Mouse (Mus musculus) hindbrain, embryonic 13.5 days (tissue): ENCODE measurements around the gene Cuedc1. TPM values are rescaled to one million over a fixed set of nuclear protein-coding genes. Genes with fewer than 3 reads are reported as not detected.

ENCODE experiments used
- ATAC-seq: fragments of 200-750 bp; cut with Nextera tagmentation; 2 replicates; pipeline ENCODE4 v1.8.0; 2017; ENCODE audit warnings: moderate TSS enrichment; ENCODE audit not compliant: low FRiP score
- H3K27ac ChIP-seq: fragments of 300-500 bp; sonication (generic); 2 replicates; pipeline ENCODE4 v1.5.1; 2015; ENCODE audit warnings: inconsistent platforms, mild to moderate bottlenecking, moderate library complexity
- H3K27me3 ChIP-seq: fragments of 300-500 bp; sonication (generic); 2 replicates; pipeline ENCODE4 v1.6.1; 2015; ENCODE audit warnings: mild to moderate bottlenecking, inconsistent platforms
- H3K36me3 ChIP-seq: fragments of 300-500 bp; sonication (generic); 2 replicates; pipeline ENCODE4 v1.6.1; 2015; ENCODE audit warnings: mild to moderate bottlenecking, inconsistent platforms
- H3K4me1 ChIP-seq: fragments of 300-500 bp; sonication (generic); replicated peaks from 2 replicates; pipeline ENCODE4 v1.6.1; 2015; ENCODE audit warnings: inconsistent platforms
- H3K4me2 ChIP-seq: fragments of 300-500 bp; sonication (generic); 2 replicates; pipeline ENCODE4 v1.6.1; 2015; ENCODE audit warnings: inconsistent platforms, mild to moderate bottlenecking, moderate library complexity
- H3K4me3 ChIP-seq: fragments of 300-500 bp; sonication (generic); 2 replicates; pipeline ENCODE4 v1.5.1; 2015; ENCODE audit warnings: mild to moderate bottlenecking, inconsistent platforms
- H3K9ac ChIP-seq: fragments of 300-500 bp; sonication (generic); 2 replicates; pipeline ENCODE4 v1.6.1; 2015; ENCODE audit warnings: mild to moderate bottlenecking, inconsistent platforms
- H3K9me3 ChIP-seq: fragments of 300-500 bp; sonication (generic); 2 replicates; pipeline ENCODE4 v1.6.1; 2016; ENCODE audit warnings: inconsistent platforms
- WGBS: fragments of 180-500 bp; shearing (Covaris S2); methylation state at CpG from one replicate; pipeline ENCODE4 v1.1.7; 2015; 5-methylcytosine and 5-hydroxymethylcytosine counted together
- polyA plus RNA-seq: library from polyadenylated mRNA; unstranded; fragments of >200 nt; fragmentation: Nextera tagmentation; extraction: Ambion mirVana; gene quantifications from 2 replicates; pipeline ENCODE4 v1.2.1, GENCODE M21; 2015

Cuedc1 gene
- polyA plus RNA-seq, 1 experiment from 2014 or later = 49.5 TPM

DNA sequence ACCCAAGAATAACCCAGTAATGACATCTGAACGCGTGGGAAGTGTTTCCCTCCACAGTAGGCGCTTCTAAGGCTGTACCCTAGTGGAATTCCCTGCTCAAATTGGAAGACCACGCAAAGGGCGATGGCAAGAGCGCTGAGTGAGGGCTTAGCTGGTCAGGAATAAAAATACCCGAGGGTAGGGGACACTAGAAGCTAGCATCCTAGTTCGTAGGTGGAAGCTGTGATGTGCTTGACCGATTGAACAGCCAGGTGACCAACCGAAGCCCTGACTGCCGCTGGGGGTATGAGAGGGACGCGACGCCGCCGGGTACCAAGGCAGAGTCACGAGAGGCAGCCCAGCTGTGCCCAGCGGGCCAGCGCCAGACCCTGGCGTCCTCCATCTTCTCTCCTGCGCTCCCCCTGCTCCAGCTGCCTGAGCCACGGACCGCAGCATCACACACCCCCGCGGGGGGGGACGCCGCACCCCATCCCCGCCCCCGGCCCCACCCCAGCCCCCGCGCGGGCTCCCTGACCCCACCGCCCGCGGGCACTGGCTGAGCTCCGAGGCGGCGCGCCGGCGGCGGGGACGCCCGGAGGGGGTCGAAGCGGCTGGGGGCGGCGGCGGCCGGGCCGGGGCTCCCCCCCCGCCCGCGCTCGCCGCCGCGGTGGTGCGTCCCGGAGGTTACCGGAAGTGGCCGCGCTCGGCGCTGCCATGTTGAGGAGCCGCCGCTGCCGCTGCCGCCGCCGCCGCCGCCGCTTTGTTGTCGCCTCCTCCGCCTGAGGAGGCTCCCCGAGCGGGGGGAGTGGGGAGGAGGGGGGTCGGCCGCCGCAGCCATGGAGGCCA, 30.1 kb upstream of the Cuedc1 start, which contains the start of gene Vezf1:
Gene Vezf1 (plus strand): TSS at position 694 of the 825 bp plus-strand sequence.
- H3K9ac ChIP-seq = peak within 1 kb of the TSS; percentile 99
- H3K36me3 ChIP-seq = no peaks in the 10 kb centered on the region
- H3K27ac ChIP-seq = peak within 1 kb of the TSS; percentile 99
- H3K9me3 ChIP-seq = no peaks in the 10 kb centered on the region
- peak within 1 kb of the TSS; percentile 81 for H3K4me2 ChIP-seq
- no peaks in the 10 kb centered on the region for H3K27me3 ChIP-seq
- H3K4me1 ChIP-seq = peaks cover 43% of the 10 kb centered on the region
- peak within 1 kb of the TSS; percentile 99 for H3K4me3 ChIP-seq
- ATAC-seq = peak; percentile 92
- WGBS = under 1% methylated on average over 21 of the region's 81 CpGs

DNA sequence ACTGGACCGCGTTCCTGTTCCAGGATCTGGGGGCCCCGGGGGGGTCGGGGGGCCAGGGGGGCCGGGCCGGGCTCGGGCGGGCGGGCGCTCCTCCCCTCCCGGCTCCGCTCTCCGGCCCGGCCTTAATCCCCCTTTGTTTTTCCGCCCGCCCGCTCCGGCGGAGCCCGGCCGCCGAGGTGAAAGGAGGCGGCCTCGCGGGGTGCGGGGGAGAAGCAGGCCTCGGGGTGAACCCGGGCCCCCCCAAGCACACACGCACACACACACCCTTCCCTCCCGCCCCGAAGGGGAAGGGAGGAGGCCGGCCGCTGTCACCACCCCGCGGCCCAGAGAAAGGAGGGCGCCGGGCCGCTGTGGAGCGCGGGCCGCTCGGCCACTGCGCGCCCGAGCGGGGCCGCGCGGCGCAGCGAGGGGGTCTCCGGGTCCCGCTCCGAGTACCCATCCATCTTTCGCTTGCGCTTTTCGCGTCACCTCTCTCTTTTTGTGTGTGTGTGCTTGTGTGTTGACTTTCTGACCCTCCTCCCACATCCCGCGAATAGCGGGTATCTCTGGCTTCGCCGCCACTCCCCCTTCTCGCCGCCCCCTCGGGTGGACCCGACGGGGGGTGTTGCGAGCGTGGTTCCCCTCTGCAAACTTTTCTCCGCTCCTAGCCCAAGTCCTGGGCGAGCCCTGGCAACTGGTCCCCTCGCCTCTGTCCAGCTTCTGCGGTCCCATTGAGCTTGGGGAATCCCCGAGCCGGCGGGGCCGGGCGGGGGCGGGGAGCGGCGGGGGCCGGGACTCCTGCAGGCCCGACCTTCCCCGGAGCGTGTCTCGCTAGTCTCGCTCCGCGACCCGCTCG, 29.2 kb upstream of the Cuedc1 start:
- H3K4me1 ChIP-seq = peaks cover 51% of the 10 kb centered on the region
- H3K9me3 ChIP-seq = no peaks in the 10 kb centered on the region
- under 1% methylated on average over 68 of the region's 92 CpGs for WGBS
- H3K27ac ChIP-seq = peak overlapping the region; percentile 99
- H3K9ac ChIP-seq = peak overlapping the region; percentile 99
- peak overlapping the region; percentile 81 for H3K4me2 ChIP-seq
- peak overlapping the region; percentile 99 for H3K4me3 ChIP-seq
- peaks cover 7% of the 10 kb centered on the region for H3K36me3 ChIP-seq
- peak; percentile 83 for ATAC-seq
- no peaks in the 10 kb centered on the region for H3K27me3 ChIP-seq

DNA sequence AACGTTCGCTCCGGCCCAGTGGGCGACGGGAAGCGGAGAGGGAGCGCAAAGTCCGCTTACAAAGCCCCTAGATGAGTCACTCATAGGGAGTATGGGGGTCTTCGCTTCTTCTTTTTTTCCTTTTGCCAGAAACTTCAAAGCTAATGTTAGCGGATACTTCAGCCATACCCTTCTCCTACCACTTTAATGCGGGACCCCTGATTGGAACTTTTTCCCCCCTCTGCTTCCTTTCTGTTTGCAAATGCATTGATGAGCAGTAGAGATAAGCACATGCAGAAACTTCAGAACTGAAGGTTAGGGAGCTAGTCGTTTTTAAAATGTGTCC, 28.6 kb upstream of the Cuedc1 start:
- H3K27ac ChIP-seq = peak overlapping the region; percentile 99
- no peaks in the 10 kb centered on the region for H3K27me3 ChIP-seq
- H3K4me2 ChIP-seq = peak overlapping the region; percentile 81
- H3K4me1 ChIP-seq = peaks cover 57% of the 10 kb centered on the region
- no peak for ATAC-seq
- H3K36me3 ChIP-seq = peaks cover 10% of the 10 kb centered on the region
- under 1% methylated on average over 12 of the region's 12 CpGs for WGBS
- peak overlapping the region; percentile 99 for H3K9ac ChIP-seq
- H3K9me3 ChIP-seq = no peaks in the 10 kb centered on the region
- H3K4me3 ChIP-seq = peak overlapping the region; percentile 99

DNA sequence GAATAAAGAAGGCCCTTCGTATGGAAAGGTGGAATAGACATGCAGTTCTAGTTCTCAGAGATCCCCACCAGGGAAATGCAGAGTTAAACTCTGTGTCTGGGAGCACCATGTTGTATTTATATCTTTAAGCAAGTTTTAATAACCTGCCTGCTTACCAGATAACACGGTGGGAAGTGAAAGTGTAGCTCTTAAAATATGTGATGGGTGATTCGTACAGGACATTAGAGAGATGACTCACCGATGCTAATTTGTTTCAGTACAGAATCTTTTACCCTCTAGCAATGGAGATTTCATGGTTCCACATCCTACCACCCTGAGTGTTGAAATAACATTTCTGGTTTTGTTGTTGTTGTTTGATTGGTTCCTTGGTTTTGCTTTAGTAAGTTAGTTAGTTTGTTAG, 27.5 kb upstream of the Cuedc1 start:
- H3K4me3 ChIP-seq = peak overlapping the region; percentile 99
- H3K4me1 ChIP-seq = peaks cover 65% of the 10 kb centered on the region
- H3K27ac ChIP-seq = 0 out of 2 replicates have a peak overlapping the region, but pooled peaks have one; percentile 37
- H3K36me3 ChIP-seq = peaks cover 19% of the 10 kb centered on the region
- H3K27me3 ChIP-seq = no peaks in the 10 kb centered on the region
- H3K9ac ChIP-seq = peak overlapping the region; percentile 71
- no peak for ATAC-seq
- peak overlapping the region; percentile 81 for H3K4me2 ChIP-seq
- no peaks in the 10 kb centered on the region for H3K9me3 ChIP-seq
- 23% methylated on average over 4 of the region's 4 CpGs for WGBS

DNA sequence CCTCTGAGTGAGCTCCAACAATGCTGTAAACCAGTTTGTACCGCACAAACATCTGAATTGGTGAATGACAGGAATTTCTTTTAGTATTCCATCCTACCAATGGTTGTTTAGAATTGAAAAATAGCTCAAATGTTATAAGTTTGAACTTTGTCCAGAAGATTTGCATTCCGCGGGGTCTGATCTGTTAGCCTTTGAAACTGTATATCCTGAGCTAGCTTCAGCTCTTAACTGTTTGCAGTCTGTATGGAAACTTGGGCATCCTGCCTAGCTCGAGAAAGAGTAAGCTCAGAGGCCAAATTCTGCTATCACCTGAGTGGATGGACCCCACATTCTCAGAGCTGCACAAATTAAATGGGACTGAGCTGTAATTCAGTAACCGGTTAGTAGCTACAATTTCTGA, 26.7 kb upstream of the Cuedc1 start:
- WGBS = 49% methylated on average over 5 of the region's 5 CpGs
- H3K27ac ChIP-seq = no peak overlapping the region
- H3K9me3 ChIP-seq = no peaks in the 10 kb centered on the region
- no peaks in the 10 kb centered on the region for H3K27me3 ChIP-seq
- H3K9ac ChIP-seq = peak overlapping the region; percentile 71
- H3K36me3 ChIP-seq = peaks cover 24% of the 10 kb centered on the region
- H3K4me2 ChIP-seq = peak overlapping the region; percentile 81
- peaks cover 69% of the 10 kb centered on the region for H3K4me1 ChIP-seq
- no peak for ATAC-seq
- H3K4me3 ChIP-seq = peak overlapping the region; percentile 99

DNA sequence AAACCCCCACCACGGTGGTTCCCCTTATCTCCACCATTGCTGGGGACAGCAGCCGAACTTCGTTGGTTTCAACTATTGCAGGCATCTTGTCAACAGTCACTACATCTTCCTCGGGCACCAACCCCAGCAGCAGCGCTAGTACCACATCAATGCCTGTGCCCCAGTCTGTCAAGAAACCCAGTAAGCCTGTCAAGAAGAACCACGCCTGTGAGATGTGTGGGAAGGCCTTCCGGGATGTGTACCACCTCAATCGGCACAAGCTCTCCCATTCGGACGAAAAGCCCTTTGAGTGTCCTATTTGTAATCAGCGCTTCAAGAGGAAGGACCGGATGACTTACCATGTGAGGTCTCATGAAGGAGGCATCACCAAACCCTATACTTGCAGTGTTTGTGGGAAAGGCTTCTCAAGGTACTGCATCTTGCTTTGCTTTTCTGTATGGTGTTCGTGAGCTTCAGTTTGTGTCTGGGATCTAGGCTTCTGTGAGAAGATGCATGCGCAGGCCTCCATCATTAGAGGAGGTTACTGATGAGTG, 24.4 kb upstream of the Cuedc1 start:
- Histone ChIP-seq H3K27me3 (no peaks in the 10 kb centered on the region), H3K4me1 (peaks cover 61% of the 10 kb centered on the region), H3K9ac (peak overlapping the region; percentile 60), H3K9me3 (no peaks in the 10 kb centered on the region), H3K4me3 (no peak overlapping the region), H3K27ac (no peak overlapping the region), H3K4me2 (peak overlapping the region; percentile 13; the same call in 1 of the 2 replicates), H3K36me3 (peaks cover 45% of the 10 kb centered on the region)
- 85% methylated on average over 14 of the region's 14 CpGs for whole genome bisulfite sequencing
- no peak for ATAC-seq

DNA sequence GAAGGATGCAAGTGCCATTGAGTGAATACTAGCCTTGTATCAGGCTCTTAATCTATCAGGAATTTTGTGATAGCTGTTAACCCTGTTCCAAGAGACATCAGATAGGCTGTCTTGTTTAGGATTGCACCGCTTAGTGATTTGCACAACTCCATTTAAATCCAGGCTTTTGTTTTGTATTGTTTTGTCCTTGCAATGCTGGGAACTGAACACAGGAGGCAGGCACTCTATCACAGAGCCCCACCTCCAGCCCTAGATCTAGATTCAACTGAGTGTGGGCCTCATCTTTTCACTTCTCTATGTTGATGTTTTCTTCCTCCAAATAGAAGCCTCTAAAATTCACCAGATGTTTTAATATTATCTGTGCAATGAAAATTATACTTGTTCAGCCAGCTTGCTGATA, 22.2 kb upstream of the Cuedc1 start:
- Histone ChIP-seq H3K4me1 (peaks cover 47% of the 10 kb centered on the region), H3K4me2 (no peak overlapping the region), H3K27ac (no peak overlapping the region), H3K9me3 (no peaks in the 10 kb centered on the region), H3K4me3 (no peak overlapping the region), H3K27me3 (no peaks in the 10 kb centered on the region), H3K36me3 (peaks cover 68% of the 10 kb centered on the region), H3K9ac (no peak overlapping the region)
- ATAC-seq = no peak
- 30% methylated on average over 1 of the region's 1 CpGs for WGBS

DNA sequence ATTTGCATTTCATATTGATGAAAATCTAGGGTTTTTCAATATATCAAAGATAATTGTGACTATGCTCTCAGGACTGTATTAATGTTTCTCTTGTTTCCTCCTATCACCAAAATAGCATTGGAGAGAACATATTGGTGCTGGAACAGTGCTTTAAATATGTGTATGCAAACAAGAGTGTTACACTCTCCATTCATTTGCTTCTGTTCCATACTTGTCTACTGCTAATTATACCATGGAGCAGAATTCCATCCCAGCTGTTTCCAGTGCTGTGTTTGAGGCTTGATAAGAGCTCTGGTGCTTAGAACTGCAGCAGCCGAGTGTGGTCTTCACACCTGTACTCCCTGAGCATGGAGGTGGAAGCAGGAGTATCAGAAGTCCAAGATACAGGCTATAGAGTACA, 21.5 kb upstream of the Cuedc1 start:
- Histone ChIP-seq H3K4me2 (no peak overlapping the region), H3K9me3 (no peaks in the 10 kb centered on the region), H3K9ac (no peak overlapping the region), H3K4me3 (no peak overlapping the region), H3K4me1 (peaks cover 40% of the 10 kb centered on the region), H3K36me3 (peaks cover 75% of the 10 kb centered on the region), H3K27ac (no peak overlapping the region), H3K27me3 (no peaks in the 10 kb centered on the region)
- ATAC-seq = no peak
- 88% methylated on average over 1 of the region's 1 CpGs for WGBS

DNA sequence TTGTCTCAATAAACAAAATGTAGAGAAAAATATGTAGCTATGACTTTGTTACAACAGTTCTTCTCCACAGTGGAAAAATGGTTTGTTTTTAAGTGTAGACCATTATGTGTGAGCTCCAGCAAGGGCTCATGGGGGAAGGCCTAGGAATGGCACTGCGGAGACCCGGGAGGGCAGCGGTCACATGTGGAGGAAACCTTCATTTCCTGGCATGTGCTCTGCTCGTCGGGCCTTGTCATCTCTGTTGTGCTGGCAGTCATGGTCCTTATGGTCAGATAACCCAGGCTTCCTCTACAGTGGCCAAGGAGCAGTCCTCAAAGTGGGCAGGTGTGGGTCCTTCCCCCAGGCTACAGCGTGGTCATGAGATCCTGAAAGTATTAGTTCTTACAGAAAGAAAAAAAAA, 14.2 kb upstream of the Cuedc1 start:
- Histone ChIP-seq H3K27me3 (no peaks in the 10 kb centered on the region), H3K4me1 (peaks cover 20% of the 10 kb centered on the region), H3K4me3 (no peak overlapping the region), H3K4me2 (no peak overlapping the region), H3K36me3 (peaks cover 55% of the 10 kb centered on the region), H3K27ac (no peak overlapping the region), H3K9ac (no peak overlapping the region), H3K9me3 (no peaks in the 10 kb centered on the region)
- 75% methylated on average over 6 of the region's 6 CpGs for WGBS
- no peak for ATAC-seq

DNA sequence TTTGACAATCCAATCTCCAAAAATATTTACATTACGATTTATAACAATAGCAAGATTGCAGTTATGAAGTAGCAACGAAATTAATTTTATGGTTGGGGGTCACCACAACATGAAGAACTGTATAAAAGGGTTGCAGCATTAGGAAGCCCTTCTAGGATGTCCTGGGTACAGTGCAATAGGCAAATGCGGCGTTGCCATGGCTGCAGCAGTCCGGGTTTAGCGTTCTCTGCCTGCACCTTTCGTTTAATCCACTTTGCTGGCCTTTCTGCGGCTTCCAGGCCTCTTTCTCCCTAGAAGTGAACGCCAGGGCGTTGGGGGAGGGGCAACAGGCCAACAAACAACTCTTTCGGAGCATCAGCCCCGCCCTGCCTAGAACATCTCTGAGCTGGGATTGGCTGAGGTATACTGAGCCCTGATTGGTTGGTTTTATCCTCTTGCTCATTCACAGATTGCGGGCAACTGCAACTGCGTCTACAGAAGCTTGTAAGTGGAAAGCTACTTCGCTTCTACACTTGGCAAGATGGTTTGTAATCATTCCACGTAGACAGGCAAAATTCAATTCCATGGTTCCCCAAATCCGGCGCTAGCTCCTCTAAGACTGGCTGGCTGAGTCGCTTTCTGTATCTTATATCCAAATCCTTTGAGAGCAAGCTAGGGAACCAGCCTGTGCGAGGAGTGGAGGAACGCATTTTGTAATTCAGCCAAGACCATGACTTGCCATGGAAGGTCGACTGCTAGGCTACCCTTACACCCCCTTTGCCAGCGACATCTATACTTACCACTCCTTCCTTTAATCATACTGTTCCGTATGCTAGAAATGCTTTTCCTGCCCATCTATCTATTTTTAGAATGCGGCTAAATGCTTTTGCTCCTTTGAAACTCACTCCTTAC, 10.9 kb upstream of the Cuedc1 start:
- Histone ChIP-seq H3K4me1 (peaks cover 19% of the 10 kb centered on the region), H3K4me3 (peak overlapping the region; percentile 32), H3K36me3 (peaks cover 23% of the 10 kb centered on the region), H3K4me2 (peak overlapping the region; percentile 62), H3K27ac (peak overlapping the region; percentile 84), H3K9ac (peak overlapping the region; percentile 51), H3K27me3 (no peaks in the 10 kb centered on the region), H3K9me3 (no peaks in the 10 kb centered on the region)
- peak; percentile 97 for ATAC-seq
- WGBS = 7% methylated on average over 25 of the region's 25 CpGs

DNA sequence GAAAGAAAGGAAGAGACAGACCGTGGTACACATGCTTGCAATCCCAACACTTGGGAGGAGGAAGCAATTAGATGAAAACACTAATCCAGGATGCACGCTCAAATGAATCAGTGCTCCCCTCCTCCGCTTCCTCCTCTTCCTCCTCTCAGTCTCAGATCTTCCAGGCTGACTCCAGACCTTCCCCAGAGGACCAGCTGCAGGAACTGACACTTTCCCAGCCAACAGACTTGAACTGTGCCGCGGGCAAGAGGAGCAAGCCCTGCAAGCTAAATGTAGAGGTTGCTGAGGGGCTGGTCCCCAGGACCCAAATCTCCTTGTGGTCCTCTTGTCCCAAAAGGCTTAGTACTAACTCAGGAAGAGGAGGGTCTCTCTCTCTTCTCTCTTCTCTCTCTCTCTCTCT, 8.7 kb upstream of the Cuedc1 start:
- H3K9me3 ChIP-seq = no peaks in the 10 kb centered on the region
- H3K27ac ChIP-seq = no peak overlapping the region
- H3K27me3 ChIP-seq = no peaks in the 10 kb centered on the region
- peaks cover 18% of the 10 kb centered on the region for H3K4me1 ChIP-seq
- H3K4me3 ChIP-seq = no peak overlapping the region
- ATAC-seq = no peak
- WGBS = 75% methylated on average over 5 of the region's 5 CpGs
- H3K36me3 ChIP-seq = peaks cover 6% of the 10 kb centered on the region
- H3K4me2 ChIP-seq = no peak overlapping the region
- H3K9ac ChIP-seq = no peak overlapping the region
